Mouse (Mus musculus) erythroblast, embryonic 14.5 days (primary cell): ENCODE measurements around the gene Vmn1r132. TPM values are rescaled to one million over a fixed set of nuclear protein-coding genes. Genes with fewer than 3 reads are reported as not detected.
"Not testable (repeated sequence)": the region's sequence is repeated elsewhere in the genome, so short reads cannot be mapped to it uniquely, and the experiment has no call there.

Source experiments
- H3K27me3 ChIP-seq: 2 replicates; pipeline ENCODE4 v1.6.1; 2012; ENCODE audit warnings: inconsistent platforms; ENCODE audit not compliant: control insufficient read depth
- H3K36me3 ChIP-seq: 2 replicates; pipeline ENCODE4 v1.6.1; 2012; ENCODE audit warnings: mild to moderate bottlenecking, inconsistent platforms; ENCODE audit not compliant: control insufficient read depth
- H3K4me1 ChIP-seq: 2 replicates; pipeline ENCODE4 v1.6.1; 2012; ENCODE audit warnings: inconsistent platforms; ENCODE audit not compliant: control insufficient read depth
- H3K4me3 ChIP-seq: replicated peaks from 2 replicates; pipeline ENCODE3; 2012; ENCODE audit warnings: moderate library complexity, mild to moderate bottlenecking, inconsistent platforms
- H3K9me3 ChIP-seq: 2 replicates; pipeline ENCODE4 v1.6.1; 2012; ENCODE audit warnings: low read length, inconsistent platforms, mixed read lengths; ENCODE audit not compliant: control insufficient read depth
- polyA plus RNA-seq: library from polyadenylated mRNA; stranded (reverse); fragments of >175 nt; gene quantifications from 2 replicates; pipeline ENCODE4 v1.2.3, GENCODE M21; 2012

Vmn1r132 gene
- not detected in 2 replicates for polyA plus RNA-seq

- not testable (repeated sequence) for H3K4me3 ChIP-seq, H3K36me3 ChIP-seq, H3K9me3 ChIP-seq, H3K27me3 ChIP-seq, H3K4me1 ChIP-seq
Measured at GRCm38 (mm10) chr7:21613792-21614191, at the start of gene Vmn1r132. Gene Vmn1r132, plus strand, starts transcription at chr7:21614092.

Other genes starting within 250 kb of the Vmn1r132 start
- not detected in 2 replicates for gene Gm6882, start 181.3 kb upstream of the Vmn1r132 start, polyA plus RNA-seq
- gene Vmn1r130, start 102.3 kb upstream of the Vmn1r132 start, polyA plus RNA-seq: not detected in 2 replicates
- not detected in 2 replicates for gene Vmn1r131, start 68.0 kb upstream of the Vmn1r132 start, polyA plus RNA-seq
- not detected in 2 replicates for gene Gm4175, start 147.4 kb downstream of the Vmn1r132 start, polyA plus RNA-seq
- gene Gm4177, start 182.6 kb downstream of the Vmn1r132 start, polyA plus RNA-seq: not detected in 2 replicates
- gene Vmn1r135, start 218.3 kb downstream of the Vmn1r132 start, polyA plus RNA-seq: 0.09 TPM in 1 of 2 replicates, not detected in the other
- gene Gm5725, start 230.2 kb downstream of the Vmn1r132 start, polyA plus RNA-seq: not detected in 2 replicates